ENCODE assay signal across 24 mouse cellular contexts in genomic region chr12:31603586-31603985, GRCm38 (mm10). TPM values are rescaled to one million over a fixed set of nuclear protein-coding genes. Genes with fewer than 3 reads are reported as not detected.
DNase-seq lines count a peak whose midpoint lies in the region; ATAC-seq and TF ChIP-seq lines count a peak whose summit lies in the region.
"Had no signal": no experiment of that assay in that cellular context is flagged by ENCODE, and none has a peak within 500 bp of the region (broad histone marks: within the 10 kb centered on the region; RNA-seq: fewer than 3 reads in every experiment).

No protein-coding gene starts in this region.

- H3K9ac ChIP-seq in heart, embryonic 12.5 days, result no peak overlapping the region
- no peak overlapping the region for H3K9ac ChIP-seq in lung, embryonic 14.5 days
- H3K9ac ChIP-seq: forebrain, embryonic 13.5 days; heart, embryonic 15.5 days; hindbrain, embryonic 13.5 days had no signal

- no peak overlapping the region for H3K27ac ChIP-seq in heart, embryonic 12.5 days (ENCODE audit: poor library complexity, severe bottlenecking)
- H3K27ac ChIP-seq in lung, embryonic 14.5 days (ENCODE audit: low read depth), result no peak overlapping the region
- H3K27ac ChIP-seq: forebrain, embryonic 10.5 days; forebrain, embryonic 13.5 days; heart, embryonic 15.5 days; hindbrain, embryonic 10.5 days; hindbrain, embryonic 13.5 days had no signal

- no peaks in the 10 kb centered on the region for H3K9me3 ChIP-seq in heart, embryonic 12.5 days (replicated peaks)
- no peaks in the 10 kb centered on the region for H3K9me3 ChIP-seq in lung, embryonic 14.5 days (ENCODE audit: low read depth, low read length)
- H3K9me3 ChIP-seq: forebrain, embryonic 10.5 days; forebrain, embryonic 13.5 days; heart, embryonic 15.5 days; hindbrain, embryonic 10.5 days; hindbrain, embryonic 13.5 days had no signal

- H3K4me3 ChIP-seq in heart, embryonic 12.5 days, result no peak overlapping the region
- H3K4me3 ChIP-seq in lung, embryonic 14.5 days (ENCODE audit: low read depth, low read length), result no peak overlapping the region
- H3K4me3 ChIP-seq in lung, adult 2 months (replicated peaks; ENCODE audit: extremely low read depth, low read depth, low read length), result no peak overlapping the region
- H3K4me3 ChIP-seq: forebrain, embryonic 10.5 days; forebrain, embryonic 13.5 days; heart, embryonic 15.5 days; hindbrain, embryonic 10.5 days; hindbrain, embryonic 13.5 days had no signal

- H3K27me3 ChIP-seq in heart, embryonic 12.5 days (replicated peaks), result no peaks in the 10 kb centered on the region
- no peaks in the 10 kb centered on the region for H3K27me3 ChIP-seq in lung, embryonic 14.5 days (ENCODE audit: insufficient read depth, low read length)
- H3K27me3 ChIP-seq: forebrain, embryonic 13.5 days; heart, embryonic 15.5 days; hindbrain, embryonic 13.5 days had no signal

- no peak for ATAC-seq in heart, embryonic 12.5 days (ENCODE audit: insufficient number of reproducible peaks, low FRiP score)
- ATAC-seq in lung, embryonic 14.5 days (ENCODE audit: insufficient read depth), result no peak
- no peak for ATAC-seq in activated CD4-positive, CD25-positive, alpha-beta regulatory T cell, adult 4 months
- ATAC-seq: forebrain, embryonic 13.5 days; forebrain, embryonic 16.5 days; hindbrain, embryonic 16.5 days had no signal

- DNase-seq in heart, adult 11 months, result peak; percentile 4
- DNase-seq in lung, embryonic 14.5 days, result peak; percentile 11
- no peak for DNase-seq in lung, adult 2 months
- peak; percentile 32 for DNase-seq in lung, postnatal 36 days
- DNase-seq: adrenal gland, postnatal 10 days; adrenal gland, postnatal 36 days; cerebellum, adult 18-20 months; cerebellum, adult 9-10 months; cerebellum, postnatal 14 days; gastrocnemius, postnatal 10 days; gastrocnemius, postnatal 36 days; heart, postnatal 10 days; heart, postnatal 36 days had no signal

- TF ChIP-seq POLR2A in lung, adult 2 months (IDR thresholded peaks at IDR 0.05; ENCODE audit: borderline replicate concordance, extremely low read depth, low read depth, low read length), result no peak

- no peak overlapping the region for H3K4me2 ChIP-seq in heart, embryonic 12.5 days
- H3K4me2 ChIP-seq in lung, embryonic 14.5 days, result no peak overlapping the region
- H3K4me2 ChIP-seq: forebrain, embryonic 13.5 days; heart, embryonic 11.5 days; heart, embryonic 15.5 days; hindbrain, embryonic 13.5 days had no signal

- 35% methylated on average over 6 of the region's 6 CpGs for WGBS in heart, embryonic 12.5 days
- WGBS in lung, embryonic 14.5 days, result 30% methylated on average over 6 of the region's 6 CpGs
- WGBS in lung, adult 2 months, result 42% methylated on average over 6 of the region's 6 CpGs

- H3K4me1 ChIP-seq in heart, embryonic 12.5 days (replicated peaks), result peaks cover 8% of the 10 kb centered on the region
- H3K4me1 ChIP-seq in lung, embryonic 14.5 days (ENCODE audit: insufficient read depth), result no peaks in the 10 kb centered on the region
- H3K4me1 ChIP-seq in lung, adult 2 months (ENCODE audit: control insufficient read depth, insufficient read depth, low read length), result no peaks in the 10 kb centered on the region; the same call in 1 of the 2 replicates
- H3K4me1 ChIP-seq: forebrain, embryonic 10.5 days; forebrain, embryonic 13.5 days; heart, embryonic 15.5 days; hindbrain, embryonic 13.5 days had no signal

- peaks cover 6% of the 10 kb centered on the region; the same call in 1 of the 2 replicates for H3K36me3 ChIP-seq in heart, embryonic 12.5 days
- H3K36me3 ChIP-seq in lung, embryonic 14.5 days (ENCODE audit: insufficient read depth), result 0 out of 2 replicates have a peak, but pooled peaks cover 2% of the 10 kb centered on the region
- H3K36me3 ChIP-seq: forebrain, embryonic 10.5 days; heart, embryonic 15.5 days; hindbrain, embryonic 10.5 days; hindbrain, embryonic 13.5 days had no signal

- TF ChIP-seq CTCF in lung, embryonic 14.5 days (IDR thresholded peaks at IDR 0.05; ENCODE audit: low read depth), result no peak
- TF ChIP-seq CTCF in lung, adult 2 months (IDR thresholded peaks at IDR 0.05; ENCODE audit: insufficient read depth, low read length), result no peak

RNA-seq across cellular contexts. Expression of gene Bcap29, which starts 30.9 kb away (rescaled TPM):
- polyA plus RNA-seq in heart, embryonic 12.5 days (2016; fragmentation: Nextera tagmentation; extraction: Ambion mirVana), result 52.7 and 52.8 TPM in 2 replicates
- polyA plus RNA-seq in lung, embryonic 14.5 days (2014; fragmentation: Nextera tagmentation; extraction: Ambion mirVana), result 33.5 and 33.9 TPM in 2 replicates
- polyA plus RNA-seq in lung, adult 2 months (2012; rRNA removed), result 1.8 and 4.3 TPM in 2 replicates
- 10 to 100 TPM; 85.3 to 95.2 TPM for polyA plus RNA-seq in activated CD4-positive, CD25-positive, alpha-beta regulatory T cell, adult 4 months (2017; shearing (Covaris generic))

RNA-seq across cellular contexts. Expression of gene Slc26a4, which starts 43.8 kb away (rescaled TPM):
- 0.14 and 0.19 TPM in 2 replicates for polyA plus RNA-seq in heart, embryonic 12.5 days (2016; fragmentation: Nextera tagmentation; extraction: Ambion mirVana)
- polyA plus RNA-seq in lung, embryonic 14.5 days (2014; fragmentation: Nextera tagmentation; extraction: Ambion mirVana), result not detected in 2 replicates
- polyA plus RNA-seq in lung, adult 2 months (2012; rRNA removed), result 1.1 and 1.4 TPM in 2 replicates
- not detected for polyA plus RNA-seq in activated CD4-positive, CD25-positive, alpha-beta regulatory T cell, adult 4 months (2017; shearing (Covaris generic))
- polyA plus RNA-seq: embryonic facial prominence, embryonic 11.5 days; forebrain, embryonic 10.5 days; forebrain, embryonic 13.5 days; forebrain, embryonic 16.5 days had no signal

RNA-seq across cellular contexts. Expression of gene Dus4l, which starts 51.0 kb away (rescaled TPM):
- polyA plus RNA-seq in heart, embryonic 12.5 days (2016; fragmentation: Nextera tagmentation; extraction: Ambion mirVana), result 7.2 and 7.9 TPM in 2 replicates
- 12.1 and 13.6 TPM in 2 replicates for polyA plus RNA-seq in lung, embryonic 14.5 days (2014; fragmentation: Nextera tagmentation; extraction: Ambion mirVana)
- 2.4 and 4.8 TPM in 2 replicates for polyA plus RNA-seq in lung, adult 2 months (2012; rRNA removed)
- polyA plus RNA-seq in activated CD4-positive, CD25-positive, alpha-beta regulatory T cell, adult 4 months (2017; shearing (Covaris generic)), result 10 to 100 TPM in 1 of 2 experiments, 1 to 10 TPM in 1; 5.1 to 10.9 TPM

RNA-seq across cellular contexts. Expression of gene Cog5, which starts 51.1 kb away (rescaled TPM):
- 33.5 and 34.2 TPM in 2 replicates for polyA plus RNA-seq in heart, embryonic 12.5 days (2016; fragmentation: Nextera tagmentation; extraction: Ambion mirVana)
- polyA plus RNA-seq in lung, embryonic 14.5 days (2014; fragmentation: Nextera tagmentation; extraction: Ambion mirVana), result 34.0 and 37.0 TPM in 2 replicates
- 15.7 and 19.6 TPM in 2 replicates for polyA plus RNA-seq in lung, adult 2 months (2012; rRNA removed)
- polyA plus RNA-seq in activated CD4-positive, CD25-positive, alpha-beta regulatory T cell, adult 4 months (2017; shearing (Covaris generic)), result 10 to 100 TPM; 44.4 to 48.2 TPM
